Mouse (Mus musculus) lung, embryonic 14.5 days (tissue): ENCODE results near the gene Ahnak. TPM values are rescaled to one million over a fixed set of nuclear protein-coding genes. Genes with fewer than 3 reads are reported as not detected.
"Not testable (repeated sequence)": the region's sequence is repeated elsewhere in the genome, so short reads cannot be mapped to it uniquely, and the experiment has no call there.

Experiments
- ATAC-seq: fragments of 200-750 bp; cut with Nextera tagmentation; 2 replicates; pipeline ENCODE4 v1.8.0; 2017; ENCODE audit warnings: mild to moderate bottlenecking, moderate TSS enrichment, moderate library complexity; ENCODE audit not compliant: insufficient read depth
- DNase-seq: peaks from one replicate; pipeline ENCODE4 v3.0.0-alpha.2; 2015
- H3K27ac ChIP-seq: fragments of 300-500 bp; sonication (generic); 2 replicates; pipeline ENCODE4 v1.5.1; 2014; ENCODE audit warnings: low read depth, mild to moderate bottlenecking, moderate library complexity
- H3K27me3 ChIP-seq: fragments of 300-500 bp; sonication (generic); 2 replicates; pipeline ENCODE4 v1.6.1; 2014; ENCODE audit warnings: low read length, control low read depth; ENCODE audit not compliant: insufficient read depth
- H3K36me3 ChIP-seq: fragments of 300-500 bp; sonication (generic); 2 replicates; pipeline ENCODE4 v1.6.1; 2014; ENCODE audit warnings: control low read depth; ENCODE audit not compliant: insufficient read depth
- H3K4me1 ChIP-seq: fragments of 300-500 bp; sonication (generic); 2 replicates; pipeline ENCODE4 v1.6.1; 2014; ENCODE audit warnings: antibody characterized with exemption, control low read depth; ENCODE audit not compliant: insufficient read depth
- H3K4me2 ChIP-seq: fragments of 300-500 bp; sonication (generic); 2 replicates; pipeline ENCODE4 v1.6.1; 2014; ENCODE audit warnings: mild to moderate bottlenecking
- H3K4me3 ChIP-seq: fragments of 300-500 bp; sonication (generic); 2 replicates; pipeline ENCODE4 v1.5.1; 2014; ENCODE audit warnings: low read depth, low read length
- H3K9ac ChIP-seq: fragments of 300-500 bp; sonication (generic); 2 replicates; pipeline ENCODE4 v1.6.1; 2014
- H3K9me3 ChIP-seq: fragments of 300-500 bp; sonication (generic); 2 replicates; pipeline ENCODE4 v1.6.1; 2016; ENCODE audit warnings: low read depth, low read length, control low read depth
- CTCF ChIP-seq: IDR thresholded peaks from 2 replicates; pipeline ENCODE4 v1.5.1; 2016; ENCODE audit warnings: antibody characterized with exemption, low read depth
- WGBS: fragments of 180-500 bp; shearing (Covaris S2); extraction: QIAGEN DNeasy Blood & Tissue Kit; methylation state at CpG from one replicate; pipeline ENCODE4 v1.1.7; 2014; 5-methylcytosine and 5-hydroxymethylcytosine counted together
- polyA plus RNA-seq: library from polyadenylated mRNA; unstranded; fragments of >200 nt; fragmentation: Nextera tagmentation; extraction: Ambion mirVana; gene quantifications from 2 replicates; pipeline ENCODE4 v1.2.1, GENCODE M21; 2014

The Ahnak gene
- polyA plus RNA-seq, 1 experiment from 2014 or later: 14.9 TPM

DNA sequence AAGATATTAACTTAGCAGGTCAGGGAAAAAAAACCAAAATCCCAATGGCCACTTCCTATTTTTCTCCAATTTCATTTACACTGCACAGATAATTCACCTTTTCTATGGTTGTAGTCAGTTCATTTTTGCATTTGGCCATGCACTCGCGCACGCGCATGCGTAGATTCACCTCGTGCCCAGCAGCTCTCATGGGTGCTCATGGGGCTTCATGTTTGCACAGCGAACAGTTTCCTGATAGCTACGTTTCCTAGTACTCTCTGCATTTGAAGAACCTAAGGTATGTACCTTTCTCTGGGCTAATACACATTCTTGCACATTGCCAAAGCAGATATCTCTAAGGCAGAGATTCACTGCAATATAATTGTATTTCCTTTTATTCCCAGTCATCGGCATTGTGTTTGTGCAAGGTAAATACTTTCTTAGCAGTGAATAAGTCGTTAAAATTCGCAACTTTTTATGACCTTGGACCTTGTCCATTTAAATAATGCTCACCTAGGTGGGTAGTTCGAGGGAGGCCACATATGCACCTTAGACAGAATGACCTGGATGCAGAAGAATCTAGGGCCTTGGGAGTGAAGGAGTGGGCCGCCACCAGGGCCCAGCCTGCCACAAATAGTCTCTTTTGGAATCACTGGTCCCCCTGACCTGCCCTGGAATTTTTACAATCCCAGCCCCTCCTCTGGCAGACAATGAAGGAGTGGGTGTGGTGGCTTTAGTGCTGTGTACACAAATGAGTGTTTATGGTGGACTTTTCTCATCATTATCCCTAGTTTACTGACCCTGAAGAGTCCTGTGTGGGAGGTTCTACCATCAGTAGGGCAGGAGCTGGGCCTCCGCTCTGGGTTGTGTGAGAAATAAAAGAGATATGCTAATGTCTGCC lies 92.5 kb downstream of the Ahnak start:
- Histone ChIP-seq H3K4me1 (no peaks in the 10 kb centered on the region), H3K27ac (no peak overlapping the region), H3K9me3 (no peaks in the 10 kb centered on the region), H3K9ac (no peak overlapping the region), H3K4me2 (peak overlapping the region; percentile 45; the same call in 1 of the 2 replicates), H3K4me3 (no peak overlapping the region), H3K27me3 (no peaks in the 10 kb centered on the region), H3K36me3 (no peaks in the 10 kb centered on the region)
- 71% methylated on average over 14 of the region's 14 CpGs for WGBS
- peak; percentile 38; the same call in 1 of the 2 replicates for ATAC-seq
- peak; percentile 63 for DNase-seq
- no peak for TF ChIP-seq CTCF

DNA sequence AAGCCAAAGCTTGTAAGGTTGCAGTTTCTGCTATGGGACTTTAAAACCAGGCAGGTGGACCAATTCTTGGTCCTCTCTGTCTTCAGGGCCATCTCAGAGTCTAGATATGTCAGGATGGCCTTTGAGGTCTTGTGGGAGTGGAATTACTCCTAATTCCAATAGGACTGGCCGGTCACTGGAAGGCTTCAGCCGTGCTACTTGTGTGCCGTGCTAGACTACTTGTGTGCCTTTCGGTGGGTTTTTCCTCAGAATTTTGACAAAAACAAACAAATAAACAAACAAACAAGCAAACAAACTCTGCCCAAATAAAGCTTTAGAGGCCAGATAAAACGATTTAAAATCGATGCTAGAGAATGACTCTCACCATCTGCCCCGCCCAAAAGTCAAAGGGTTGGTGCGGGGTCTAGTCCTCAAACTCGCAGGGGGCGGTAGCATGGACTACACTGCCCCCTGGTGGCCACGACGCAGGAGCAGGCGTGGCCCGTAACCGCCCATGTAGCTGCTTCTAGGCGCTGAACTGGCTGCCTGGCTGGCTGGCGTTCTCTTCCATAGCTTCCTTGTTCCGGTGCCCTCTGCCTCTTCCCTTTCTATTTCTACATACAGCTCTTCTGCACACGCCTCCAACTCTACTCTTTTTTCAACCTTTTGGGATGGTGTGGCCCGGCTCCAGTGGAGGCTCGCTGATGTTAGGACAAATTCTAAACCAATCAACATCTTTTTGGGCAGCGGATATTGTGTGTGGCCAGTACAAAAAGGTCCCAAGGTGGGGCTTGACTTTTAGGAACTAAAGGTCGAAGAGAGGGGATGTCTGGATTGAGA lies 93.3 kb downstream of the Ahnak start:
- no peak overlapping the region for H3K27ac ChIP-seq
- ATAC-seq (peak; percentile 95), DNase-seq (peak; percentile 96)
- 17% methylated on average over 23 of the region's 23 CpGs for WGBS
- H3K27me3 ChIP-seq: no peaks in the 10 kb centered on the region
- peak overlapping the region; percentile 2; the same call in 1 of the 2 replicates for H3K4me3 ChIP-seq
- peak overlapping the region; percentile 42 for H3K9ac ChIP-seq
- H3K9me3 ChIP-seq: no peaks in the 10 kb centered on the region
- peak overlapping the region; percentile 45 for H3K4me2 ChIP-seq
- no peaks in the 10 kb centered on the region for H3K36me3 ChIP-seq
- TF ChIP-seq CTCF: peak; percentile 98
- H3K4me1 ChIP-seq: no peaks in the 10 kb centered on the region

DNA sequence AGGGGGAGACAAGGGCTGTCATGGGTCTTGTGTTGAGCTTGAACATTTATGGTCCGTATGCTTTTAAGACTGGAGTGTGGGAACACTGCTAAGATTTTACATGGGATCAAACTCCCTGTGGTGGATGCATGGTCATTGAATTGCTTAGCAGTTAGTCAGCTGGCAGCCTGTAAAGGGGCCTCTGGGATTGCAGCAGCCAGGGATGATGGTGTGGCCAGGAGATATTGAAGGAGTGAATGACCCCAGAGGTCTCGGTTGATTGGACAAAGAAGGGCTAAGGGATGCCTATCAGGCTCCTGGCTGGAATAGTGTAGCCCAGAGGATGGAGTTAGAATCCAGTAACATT lies 93.9 kb downstream of the Ahnak start:
- 84% methylated on average over 2 of the region's 2 CpGs for WGBS

DNA sequence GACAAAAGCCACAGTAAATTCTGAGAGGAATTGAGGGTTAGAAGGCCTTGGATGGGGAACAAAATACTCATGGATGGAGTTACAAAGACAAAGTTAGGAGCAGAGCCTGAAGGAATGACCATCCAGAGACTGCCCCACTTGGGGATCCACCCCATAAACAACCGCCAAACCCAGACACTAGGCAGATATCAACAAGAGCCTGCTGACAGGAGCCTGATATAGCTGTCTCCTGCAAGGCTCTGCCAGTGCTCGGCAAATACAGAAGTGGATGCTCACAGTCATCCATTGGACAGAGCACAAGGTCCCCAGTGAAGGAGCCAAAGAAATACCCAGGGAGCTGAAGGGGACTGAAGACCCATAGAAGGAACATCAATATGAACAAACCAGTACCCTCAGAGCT lies 94.8 kb downstream of the Ahnak start:
- H3K4me2 ChIP-seq, ATAC-seq, H3K27me3 ChIP-seq, H3K9me3 ChIP-seq, H3K27ac ChIP-seq, H3K4me1 ChIP-seq, H3K4me3 ChIP-seq, DNase-seq, H3K9ac ChIP-seq, H3K36me3 ChIP-seq: not testable (repeated sequence)
- 42% methylated on average over 2 of the region's 2 CpGs for WGBS

More for the DNA sequence above, 93.9 kb downstream of the Ahnak start:
- no peaks in the 10 kb centered on the region for H3K36me3 ChIP-seq
- DNase-seq (no peak), ATAC-seq (0 out of 2 replicates have a peak, but pooled peaks have one; percentile 5)
- no peaks in the 10 kb centered on the region for H3K4me1 ChIP-seq
- H3K27me3 ChIP-seq: no peaks in the 10 kb centered on the region
- no peak for TF ChIP-seq CTCF
- no peak overlapping the region for H3K4me3 ChIP-seq
- H3K27ac ChIP-seq: no peak overlapping the region
- peak overlapping the region; percentile 42 for H3K9ac ChIP-seq
- H3K9me3 ChIP-seq: no peaks in the 10 kb centered on the region
- peak overlapping the region; percentile 45 for H3K4me2 ChIP-seq

DNA sequence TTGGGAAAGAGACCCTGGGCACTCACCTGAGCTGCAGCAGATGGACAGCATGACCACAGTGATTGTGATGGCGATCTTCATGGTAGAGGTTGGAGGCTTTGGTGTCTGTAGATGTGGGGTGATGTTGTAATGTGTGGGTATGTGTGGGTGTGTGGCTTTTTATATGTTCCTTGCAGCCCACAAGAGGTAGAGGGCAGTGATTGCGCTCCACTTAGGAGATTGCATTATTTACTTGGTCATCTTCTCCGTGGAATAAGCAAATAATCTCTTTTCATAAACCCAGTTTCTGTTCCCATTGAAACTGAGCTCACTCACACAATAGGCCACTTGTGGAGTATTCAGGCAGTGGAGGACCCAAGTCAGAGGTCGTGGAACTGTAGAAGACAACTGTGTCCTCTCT lies 98.7 kb downstream of the Ahnak start, which contains the start of gene Scgb1a1:
TSS of gene Scgb1a1 (minus strand) at position 138 of the 400 bp plus-strand sequence.
- Histone ChIP-seq H3K27me3 (no peaks in the 10 kb centered on the region), H3K27ac (no peak within 1 kb of the TSS), H3K4me1 (no peaks in the 10 kb centered on the region), H3K9me3 (no peaks in the 10 kb centered on the region), H3K4me3 (no peak within 1 kb of the TSS), H3K4me2 (no peak within 1 kb of the TSS), H3K36me3 (no peaks in the 10 kb centered on the region), H3K9ac (no peak within 1 kb of the TSS)
- no peak for ATAC-seq
- no peak for TF ChIP-seq CTCF
- no peak for DNase-seq
- 75% methylated on average over 4 of the region's 4 CpGs for WGBS

DNA sequence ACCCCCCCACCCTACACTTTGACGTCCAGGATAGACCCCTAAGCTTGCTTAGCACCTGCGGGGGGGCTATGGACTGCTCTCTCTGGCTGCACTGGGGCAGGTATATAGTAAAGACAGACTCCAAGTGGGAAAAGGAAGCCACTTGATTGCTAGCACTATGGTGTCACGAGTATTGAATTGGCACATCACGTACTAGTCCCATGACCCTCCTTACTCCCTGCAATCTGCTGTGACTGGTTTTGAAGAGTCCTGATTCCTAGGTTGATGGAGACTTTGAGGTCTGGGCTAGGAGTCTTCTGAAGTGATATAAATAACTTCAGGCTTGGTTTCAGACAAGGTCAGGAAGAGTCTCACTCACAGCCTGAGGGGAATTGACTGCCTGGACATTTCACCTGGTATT lies 101.1 kb downstream of the Ahnak start:
- no peaks in the 10 kb centered on the region for H3K4me1 ChIP-seq
- no peak overlapping the region for H3K27ac ChIP-seq
- H3K36me3 ChIP-seq: no peaks in the 10 kb centered on the region
- ATAC-seq (no peak), DNase-seq (no peak)
- no peak overlapping the region for H3K9ac ChIP-seq
- no peaks in the 10 kb centered on the region for H3K9me3 ChIP-seq
- 67% methylated on average over 4 of the region's 4 CpGs for WGBS
- H3K4me2 ChIP-seq: no peak overlapping the region
- TF ChIP-seq CTCF: no peak
- H3K27me3 ChIP-seq: no peaks in the 10 kb centered on the region
- no peak overlapping the region for H3K4me3 ChIP-seq

DNA sequence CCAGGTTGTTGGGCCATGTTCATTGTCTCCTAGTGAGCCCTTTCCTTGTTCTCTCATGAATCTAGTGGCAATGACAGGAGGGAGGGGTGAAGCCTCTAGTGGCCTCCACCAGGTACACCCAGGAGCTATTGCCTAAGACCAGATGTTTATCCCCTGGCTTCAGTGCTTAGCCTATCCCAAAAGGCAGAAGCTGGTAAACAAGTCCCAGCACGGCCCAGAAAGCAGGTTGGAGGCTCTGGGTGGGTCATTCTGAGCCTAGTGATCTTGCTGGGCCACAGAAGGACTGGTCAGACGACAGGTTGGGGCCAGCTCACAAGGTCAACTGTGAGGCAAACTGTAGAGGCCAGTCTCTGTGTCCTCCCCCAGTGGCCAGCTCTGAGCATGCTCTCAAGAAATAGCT lies 101.6 kb downstream of the Ahnak start:
- Histone ChIP-seq H3K4me2 (no peak overlapping the region), H3K4me1 (no peaks in the 10 kb centered on the region), H3K9me3 (no peaks in the 10 kb centered on the region), H3K27me3 (no peaks in the 10 kb centered on the region), H3K36me3 (no peaks in the 10 kb centered on the region), H3K9ac (no peak overlapping the region), H3K4me3 (no peak overlapping the region), H3K27ac (no peak overlapping the region)
- DNase-seq (no peak), ATAC-seq (no peak)
- WGBS: 47% methylated on average over 2 of the region's 2 CpGs
- no peak for TF ChIP-seq CTCF
